Mouse (Mus musculus) brain, embryonic 18.5 days (tissue): Measurements from ENCODE around the gene Rasl11a.

Source experiments
- DNase-seq: peaks from one replicate; pipeline ENCODE4 v3.0.0-alpha.2; 2012; ENCODE audit warnings: low read depth, low spot score

Gene Rasl11a

GRCm38 (mm10) chr5:146844945-146845365, at the start of gene Rasl11a:
Gene Rasl11a (plus strand): TSS chr5:146845071.
- DNase-seq: peak; percentile 36

- no peak for DNase-seq
These were observed 49.1 kb upstream of the Rasl11a start for GRCm38 (mm10) chr5:146795728-146796127.

GRCm38 (mm10) chr5:146798031-146798430, 46.8 kb upstream of the Rasl11a start:
- no peak for DNase-seq

DNA sequence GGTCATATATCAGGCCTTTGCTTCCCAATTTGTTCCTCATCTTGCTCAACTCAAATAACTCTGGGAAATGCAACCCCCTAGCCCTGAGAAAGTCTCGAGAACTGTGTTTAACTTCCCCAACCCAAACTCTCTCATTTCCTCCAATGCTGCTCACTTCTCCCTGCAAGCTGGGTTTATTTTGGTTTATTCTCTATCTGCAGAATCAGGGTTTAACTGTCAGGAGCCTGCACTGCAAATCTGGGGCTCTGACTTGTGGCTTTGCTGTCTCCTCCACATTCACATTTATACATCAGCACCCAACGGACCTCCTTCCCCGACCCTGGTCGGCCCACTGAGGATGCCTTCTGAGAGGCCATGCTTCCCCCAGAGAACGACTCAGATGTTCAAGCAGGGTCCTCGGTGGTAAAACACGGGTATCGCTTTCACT, 38.9 kb upstream of the Rasl11a start:
- no peak for DNase-seq

DNA sequence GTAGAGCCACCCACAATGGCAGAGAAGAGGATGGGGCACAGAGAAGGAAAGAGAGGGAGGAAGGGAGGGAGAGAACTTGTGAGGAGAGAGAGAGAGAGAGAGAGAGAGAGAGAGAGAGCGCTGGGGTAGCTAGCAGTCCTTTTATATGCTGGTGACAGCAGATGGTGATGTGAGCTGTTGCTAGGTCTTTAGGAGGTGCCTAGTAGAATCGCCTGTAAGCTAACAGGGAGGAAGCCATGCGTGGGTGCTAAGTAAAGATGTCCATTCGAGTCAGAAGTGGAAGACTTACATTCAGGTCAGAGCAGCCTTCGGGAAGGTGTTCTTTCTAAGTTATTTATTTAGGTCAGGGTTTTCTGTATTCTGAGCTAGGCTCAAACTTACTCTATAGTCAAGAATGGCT, 34.9 kb upstream of the Rasl11a start:
- no peak for DNase-seq

DNA sequence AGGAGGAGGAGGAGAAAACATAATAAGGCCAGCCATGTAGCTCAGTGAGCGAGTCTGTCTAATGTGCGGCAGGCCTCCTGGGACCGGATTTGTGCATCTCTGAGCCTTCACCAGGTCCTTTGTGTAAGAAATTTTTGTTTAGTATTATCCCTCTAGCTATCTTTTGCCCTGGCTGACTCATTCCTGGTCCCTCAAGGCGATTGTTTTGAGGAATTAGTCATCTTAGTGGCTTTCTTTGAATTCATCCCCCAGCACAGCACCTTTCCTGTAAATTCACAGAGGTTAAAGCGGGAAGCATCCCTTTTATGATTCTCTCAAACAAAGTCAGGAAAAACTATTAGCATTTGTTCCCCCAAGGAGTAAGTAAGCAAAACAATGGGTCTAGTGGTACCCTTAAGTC, 32.0 kb upstream of the Rasl11a start:
- no peak for DNase-seq

DNA sequence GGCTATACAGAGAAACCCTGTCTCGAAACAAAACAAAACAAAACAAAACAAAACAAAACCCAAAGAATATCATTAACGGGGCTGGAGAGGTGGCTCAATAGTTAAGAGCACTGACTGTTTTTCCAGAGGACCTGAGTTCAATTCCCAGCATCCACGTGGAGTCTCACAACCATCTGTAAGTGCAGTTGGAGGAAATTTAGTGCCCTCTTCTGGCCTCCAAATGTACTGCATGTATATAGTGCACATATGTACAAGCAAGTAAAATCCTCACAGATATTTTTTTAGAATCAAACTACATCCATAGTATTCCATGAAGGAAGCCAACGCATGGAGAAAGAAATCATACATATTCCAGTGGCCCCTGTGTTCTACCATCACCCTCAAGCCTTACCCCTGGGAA, 31.4 kb upstream of the Rasl11a start:
- no peak for DNase-seq

DNA sequence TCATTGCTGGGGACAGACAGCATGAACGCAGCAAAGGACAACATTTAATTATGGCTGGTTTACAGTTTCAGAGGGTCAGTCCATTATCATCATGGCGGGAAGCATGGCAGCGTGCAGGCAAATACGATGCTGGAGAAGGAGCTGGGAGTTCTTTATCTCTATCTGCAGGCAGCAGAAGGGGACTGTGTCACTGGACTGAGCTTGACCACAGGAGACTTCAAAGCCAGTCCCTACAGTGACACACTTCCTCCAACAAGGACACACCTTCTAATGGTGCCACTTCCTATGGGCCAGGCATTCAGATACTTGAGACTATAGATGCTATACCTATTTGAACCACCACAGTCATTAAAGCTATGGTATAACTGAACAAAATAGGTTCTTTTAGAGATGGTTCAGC, 29.5 kb upstream of the Rasl11a start:
- DNase-seq: no peak

GRCm38 (mm10) chr5:146817583-146817982, 27.3 kb upstream of the Rasl11a start:
- DNase-seq: no peak

GRCm38 (mm10) chr5:146818906-146819623, 25.8 kb upstream of the Rasl11a start:
- no peak for DNase-seq

DNA sequence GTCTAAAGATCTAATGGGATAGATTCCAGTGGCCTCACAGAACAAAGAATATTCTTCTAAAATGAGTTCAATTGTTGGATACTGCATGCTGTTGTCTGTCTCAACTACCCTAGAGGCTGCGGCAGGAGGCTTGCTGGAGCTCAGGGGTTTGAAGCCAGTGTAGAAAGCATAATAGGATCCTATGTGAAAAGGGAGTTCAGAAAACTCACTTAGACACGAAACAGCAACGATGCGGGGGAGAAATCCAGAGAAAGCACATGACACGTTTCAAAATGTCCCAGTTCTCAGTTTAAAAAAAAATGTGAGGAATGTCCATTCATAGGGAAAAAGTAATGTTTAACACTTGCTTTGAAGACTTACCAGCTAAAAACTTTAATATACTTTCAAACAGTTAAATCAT, 21.9 kb upstream of the Rasl11a start:
- DNase-seq: no peak

DNA sequence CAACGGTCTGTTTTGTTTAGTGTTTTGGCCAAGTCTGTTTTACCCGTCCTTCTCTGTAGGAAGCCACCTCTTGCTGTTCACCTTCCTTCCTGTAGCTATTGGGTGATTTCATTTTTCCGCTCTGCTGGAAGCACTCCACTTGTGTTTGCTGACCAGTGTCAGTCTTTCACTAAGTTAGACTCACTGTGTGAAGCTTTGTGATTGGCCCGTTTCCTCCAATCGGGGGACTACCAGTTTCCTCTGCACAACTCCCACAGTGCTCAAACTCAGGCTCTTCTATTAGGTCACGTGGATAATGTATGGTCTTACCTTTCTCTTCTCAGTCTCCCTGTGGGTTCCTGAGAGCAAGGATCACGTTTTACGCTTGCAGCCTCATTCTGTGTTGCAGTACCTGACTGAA, 15.3 kb upstream of the Rasl11a start:
- DNase-seq: no peak

GRCm38 (mm10) chr5:146832435-146832768, 12.5 kb upstream of the Rasl11a start:
- DNase-seq: no peak

- DNase-seq: peak; percentile 90
These were observed 12.0 kb upstream of the Rasl11a start, which contains the start of gene Rpl21 for GRCm38 (mm10) chr5:146832769-146833448. Gene Rpl21 (plus strand): TSS chr5:146832890.

DNA sequence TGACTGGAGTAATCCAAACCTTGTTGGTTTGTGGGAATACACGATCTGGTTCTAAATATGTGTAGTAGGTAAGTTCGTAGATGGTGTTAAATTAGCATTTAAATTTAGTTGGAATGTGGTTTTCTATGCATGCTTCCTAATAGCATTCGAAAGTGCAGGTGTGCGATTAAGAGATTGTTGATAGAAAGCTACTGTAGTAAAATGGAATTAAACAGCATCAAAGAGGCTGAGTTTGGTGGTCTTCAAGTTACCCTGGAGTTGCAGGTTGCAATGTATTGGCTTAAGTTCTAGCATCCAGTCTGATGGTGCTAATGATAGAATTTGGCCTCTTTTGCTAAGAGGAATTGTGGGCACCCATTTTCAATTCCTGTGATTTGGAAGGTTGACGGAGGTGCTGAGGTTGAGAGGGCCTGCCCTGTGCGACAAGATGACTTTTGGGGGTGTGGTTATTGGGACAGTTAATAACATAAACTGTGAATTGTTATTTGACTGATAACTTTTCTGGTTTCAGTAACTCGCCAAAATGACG, 11.1 kb upstream of the Rasl11a start:
- DNase-seq: no peak

- no peak for DNase-seq
These were observed 9.9 kb upstream of the Rasl11a start for GRCm38 (mm10) chr5:146834959-146835358.

DNA sequence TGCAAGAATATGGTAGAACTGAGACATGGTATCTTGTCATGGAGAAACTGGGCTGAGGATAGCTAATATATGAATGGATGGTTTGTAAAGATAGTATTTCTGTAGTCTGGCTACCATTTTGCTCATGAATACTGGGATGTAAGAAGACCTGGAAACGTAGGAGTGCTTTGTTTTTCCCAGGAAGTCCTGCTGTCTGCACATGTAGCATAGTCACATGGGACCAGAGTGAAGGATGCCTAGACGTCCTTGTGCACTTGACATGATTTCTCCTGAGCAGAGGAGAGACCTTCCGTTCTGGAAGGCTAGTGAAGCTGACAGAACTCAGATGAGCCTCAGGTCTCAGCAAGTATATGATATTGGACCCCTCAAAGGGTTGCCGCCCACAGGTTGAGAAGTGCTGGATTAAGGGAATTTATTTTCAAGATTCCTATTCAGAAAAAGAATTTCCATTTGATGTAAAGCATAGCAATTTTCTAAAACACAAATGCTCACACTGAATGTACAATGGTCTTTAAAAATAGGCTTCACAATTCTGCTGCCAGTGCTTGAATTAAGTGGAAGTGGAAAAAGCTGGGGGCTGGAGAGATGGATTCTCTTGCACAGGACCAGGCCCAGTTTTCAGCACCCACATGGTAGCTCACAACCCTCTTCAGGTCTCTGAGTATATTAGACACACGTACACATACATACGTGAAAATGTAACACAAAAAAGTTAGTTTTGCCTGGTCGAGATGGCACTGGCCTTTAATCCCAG, 6.7 kb upstream of the Rasl11a start:
- no peak for DNase-seq

GRCm38 (mm10) chr5:146838836-146839648, 5.8 kb upstream of the Rasl11a start:
- no peak for DNase-seq

- no peak for DNase-seq
These were observed 5.1 kb upstream of the Rasl11a start for GRCm38 (mm10) chr5:146839760-146840159.

DNA sequence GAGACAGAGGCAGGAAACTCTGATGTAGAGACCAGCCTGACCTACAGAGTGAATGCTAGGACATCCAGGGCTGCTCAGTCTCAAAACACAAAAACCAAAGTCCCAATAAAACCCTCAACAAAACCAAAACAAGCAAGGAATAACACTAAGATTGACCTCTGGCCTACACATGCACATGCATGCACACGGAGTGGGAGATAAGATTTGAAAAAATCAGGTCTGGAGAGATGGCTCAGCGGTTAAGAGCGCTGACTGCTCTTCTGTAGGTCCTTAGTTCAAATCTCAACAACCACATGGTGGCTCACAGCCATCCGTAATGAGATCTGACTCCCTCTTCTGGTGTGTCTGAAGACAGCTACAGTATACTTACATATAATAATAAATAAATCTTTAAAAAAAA, 4.4 kb upstream of the Rasl11a start:
- no peak for DNase-seq

GRCm38 (mm10) chr5:146841301-146841700, 3.6 kb upstream of the Rasl11a start:
- no peak for DNase-seq
